Mouse (Mus musculus) frontal cortex, adult (tissue): ENCODE data around the gene Fbxo40.

Experiments used
- ATAC-seq: cut with Nextera tagmentation; 2 replicates; pipeline ENCODE4 v1.9.2; 2017; ENCODE audit warnings: mild to moderate bottlenecking, moderate library complexity, mixed read lengths; ENCODE audit not compliant: low TSS enrichment

Fbxo40 gene

DNA sequence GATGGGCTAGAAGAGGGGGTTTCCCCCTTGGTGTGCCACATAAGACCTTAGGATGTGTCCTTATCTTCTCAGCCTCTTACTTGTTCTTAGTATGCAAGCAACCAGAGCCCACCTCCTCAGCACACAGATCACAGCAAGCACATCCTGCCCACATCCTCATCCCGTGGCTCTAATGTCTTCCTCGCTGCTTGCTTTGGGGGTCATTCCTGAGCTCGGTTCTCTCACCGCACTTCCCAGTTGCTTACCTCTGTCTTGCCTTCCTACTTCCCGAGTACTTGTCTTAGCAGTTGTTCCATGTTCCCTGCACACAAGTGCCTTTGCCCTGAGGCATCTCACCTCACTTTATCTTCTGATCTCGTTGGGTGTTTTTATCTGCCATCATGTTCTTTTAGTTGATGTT is 68.3 kb downstream of the Fbxo40 start:
- no peak for ATAC-seq

DNA sequence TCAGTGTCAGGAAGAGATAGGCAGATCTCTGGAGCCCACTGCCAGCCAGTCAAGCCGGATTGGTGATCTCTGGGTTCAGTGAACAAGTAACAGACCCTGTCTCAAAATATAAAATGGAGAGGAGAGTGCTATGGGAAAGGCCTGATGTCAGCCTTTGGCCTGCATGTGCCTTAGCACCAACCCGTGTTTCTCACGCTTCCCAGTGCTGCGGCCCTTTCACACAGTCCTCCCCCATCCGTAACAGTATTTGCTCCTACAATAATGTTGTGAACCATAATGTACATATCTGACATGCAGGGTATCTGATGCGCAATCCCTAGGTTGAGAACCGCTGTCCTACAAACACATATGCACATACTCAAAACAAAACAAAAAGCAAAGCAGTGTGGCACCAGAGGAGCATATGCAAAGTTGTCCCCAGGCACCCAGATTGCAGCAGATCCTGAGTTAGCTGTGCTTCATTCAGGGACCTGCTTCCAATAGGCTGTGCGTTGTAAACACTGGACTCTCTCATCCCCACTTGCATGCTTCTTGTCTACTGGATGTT is 69.1 kb downstream of the Fbxo40 start:
- ATAC-seq: no peak

DNA sequence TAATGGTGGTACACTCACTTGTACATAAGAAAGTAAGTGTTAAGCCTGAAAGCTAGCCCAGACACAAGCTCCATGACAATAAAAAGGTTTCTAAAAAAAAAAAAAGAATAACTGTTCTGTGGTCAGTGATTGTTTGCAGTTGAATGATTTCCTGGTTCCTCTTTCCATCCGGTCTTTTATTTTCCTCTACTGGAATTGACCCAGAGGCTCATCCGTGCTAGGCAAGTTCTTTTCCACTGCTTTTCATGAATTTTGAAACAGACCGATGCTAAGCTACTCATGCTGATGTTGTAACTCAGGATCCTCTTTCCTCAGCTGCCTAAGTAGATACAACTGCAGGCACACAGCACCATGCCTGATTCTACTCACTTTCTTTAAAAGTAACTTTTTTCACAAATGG is 69.9 kb downstream of the Fbxo40 start:
- no peak for ATAC-seq

DNA sequence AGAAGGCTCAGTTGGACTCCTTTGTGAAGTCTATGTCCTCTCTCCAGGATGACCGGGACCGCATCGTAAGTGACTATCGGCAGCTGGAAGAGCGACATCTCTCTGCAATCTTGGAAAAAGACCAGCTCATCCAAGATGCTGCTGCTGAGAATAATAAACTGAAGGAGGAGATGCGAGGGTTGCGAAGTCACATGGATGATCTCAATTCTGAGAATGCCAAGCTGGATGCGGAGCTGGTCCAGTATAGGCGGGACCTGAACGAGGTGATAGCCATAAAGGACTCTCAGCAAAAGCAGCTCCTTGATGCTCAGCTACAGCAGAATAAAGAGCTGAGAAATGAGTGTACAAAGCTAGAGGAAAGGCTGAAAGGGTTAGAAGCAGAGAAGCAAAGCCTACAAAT is 71.8 kb downstream of the Fbxo40 start:
- ATAC-seq: peak; percentile 56

DNA sequence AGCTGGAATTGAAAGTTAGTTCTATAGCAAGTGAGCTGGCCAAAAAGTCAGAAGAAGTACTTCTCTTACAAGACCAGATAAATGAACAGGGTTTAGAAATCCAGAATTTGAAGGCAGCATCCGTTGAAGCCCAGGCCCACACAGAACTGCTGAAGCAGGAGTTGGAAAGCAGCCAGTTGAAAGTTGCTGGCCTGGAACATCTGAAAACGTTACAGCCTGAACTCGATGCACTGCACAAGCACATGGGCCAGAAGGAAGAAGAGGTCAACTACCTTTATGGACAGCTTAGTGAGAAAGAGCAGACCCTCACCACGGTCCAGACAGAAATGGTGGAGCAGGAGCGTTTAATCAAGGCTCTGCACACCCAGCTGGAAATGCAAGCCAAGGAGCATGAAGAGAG is 76.1 kb downstream of the Fbxo40 start:
- no peak for ATAC-seq
